Mouse (Mus musculus) hindbrain, embryonic 11.5 days (tissue): ENCODE results near the gene Srrm3. TPM values are rescaled to one million over a fixed set of nuclear protein-coding genes. Genes with fewer than 3 reads are reported as not detected.

Experiments used
- ATAC-seq: fragments of 200-750 bp; cut with Nextera tagmentation; 2 replicates; pipeline ENCODE4 v1.8.0; 2017; ENCODE audit warnings: mild to moderate bottlenecking, moderate TSS enrichment, moderate library complexity; ENCODE audit not compliant: low FRiP score
- DNase-seq: peaks from one replicate; pipeline ENCODE4 v3.0.0-alpha.2; 2015; ENCODE audit warnings: low spot score
- H3K27ac ChIP-seq: fragments of 300-500 bp; sonication (generic); 2 replicates; pipeline ENCODE4 v1.5.1; 2014; ENCODE audit warnings: mild to moderate bottlenecking, low read depth, low read length
- H3K27me3 ChIP-seq: fragments of 300-500 bp; sonication (generic); 2 replicates; pipeline ENCODE4 v1.6.1; 2014; ENCODE audit warnings: mild to moderate bottlenecking, low read length, moderate library complexity, mixed read lengths; ENCODE audit not compliant: control insufficient read depth, insufficient read depth
- H3K36me3 ChIP-seq: fragments of 300-500 bp; sonication (generic); 2 replicates; pipeline ENCODE4 v1.6.1; 2014; ENCODE audit warnings: mild to moderate bottlenecking, low read length, moderate library complexity, mixed read lengths; ENCODE audit not compliant: control insufficient read depth, insufficient read depth
- H3K4me1 ChIP-seq: fragments of 300-500 bp; sonication (generic); replicated peaks from 2 replicates; pipeline ENCODE4 v1.6.1; 2014; ENCODE audit warnings: low read length, mixed read lengths; ENCODE audit not compliant: control insufficient read depth, insufficient read depth
- H3K4me2 ChIP-seq: fragments of 300-500 bp; sonication (generic); replicated peaks from 2 replicates; pipeline ENCODE4 v1.6.1; 2014; ENCODE audit warnings: mild to moderate bottlenecking, low read depth, low read length
- H3K4me3 ChIP-seq: fragments of 300-500 bp; sonication (generic); 2 replicates; pipeline ENCODE4 v1.5.1; 2014; ENCODE audit warnings: low read depth, low read length
- H3K9ac ChIP-seq: fragments of 300-500 bp; sonication (generic); 2 replicates; pipeline ENCODE4 v1.6.1; 2014; ENCODE audit warnings: low read depth, low read length
- H3K9me3 ChIP-seq: fragments of 300-500 bp; sonication (generic); 2 replicates; pipeline ENCODE4 v1.6.1; 2016; ENCODE audit warnings: low read length; ENCODE audit not compliant: control insufficient read depth
- WGBS: fragments of 180-500 bp; shearing (Covaris S2); extraction: QIAGEN DNeasy Blood & Tissue Kit; methylation state at CpG from one replicate; pipeline ENCODE4 v1.1.7; 2014; 5-methylcytosine and 5-hydroxymethylcytosine counted together
- polyA plus RNA-seq: library from polyadenylated mRNA; unstranded; fragments of >200 nt; fragmentation: Nextera tagmentation; extraction: Ambion mirVana; gene quantifications from 2 replicates; pipeline ENCODE4 v1.2.1, GENCODE M21; 2014

Gene Srrm3
- 33.2 and 39.8 TPM in 2 replicates for polyA plus RNA-seq

DNA sequence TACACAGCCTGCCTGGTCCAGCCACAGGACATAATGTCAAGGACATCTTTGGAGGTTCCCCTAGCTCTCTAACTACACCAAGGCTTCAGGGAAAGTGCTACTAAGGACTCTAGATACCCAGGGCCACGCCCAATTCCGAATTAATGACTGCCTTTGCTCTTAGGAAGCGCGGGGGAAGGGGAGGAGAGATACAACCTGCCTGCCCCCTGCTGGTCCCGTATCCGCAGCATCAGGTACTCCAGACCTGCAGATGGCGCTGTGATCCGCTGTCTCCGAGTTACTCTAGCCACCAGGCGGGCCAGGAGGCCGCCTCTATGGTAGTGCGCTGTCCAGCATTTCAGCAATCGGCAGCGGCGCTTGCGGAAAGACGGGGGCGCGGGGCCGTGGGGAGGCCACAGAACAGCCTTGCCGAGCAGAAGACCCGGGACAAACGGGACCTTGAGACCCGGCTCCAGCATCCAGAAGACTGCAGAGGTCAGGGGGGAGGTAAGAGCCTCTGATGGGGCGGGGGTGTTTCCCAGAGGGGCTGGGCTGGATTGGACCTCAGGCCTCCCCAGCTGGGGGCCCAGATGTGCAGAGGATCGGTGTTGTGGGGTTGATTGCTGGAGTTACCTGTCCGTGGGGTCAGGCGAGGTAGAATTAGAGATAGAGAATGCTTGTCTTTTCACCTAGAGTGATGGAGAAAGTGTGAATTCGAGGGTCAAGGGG lies at the start of gene Srrm3:
Gene Srrm3, plus strand, starts transcription at position 336 of the 708 bp plus-strand sequence.
- H3K27ac ChIP-seq: peak within 1 kb of the TSS; percentile 45; the same call in 1 of the 2 replicates
- no peaks in the 10 kb centered on the region for H3K4me1 ChIP-seq
- peak within 1 kb of the TSS; percentile 65 for H3K9ac ChIP-seq
- H3K9me3 ChIP-seq: no peaks in the 10 kb centered on the region
- H3K27me3 ChIP-seq: no peaks in the 10 kb centered on the region
- ATAC-seq (peak; percentile 67), DNase-seq (peak; percentile 97)
- no peaks in the 10 kb centered on the region for H3K36me3 ChIP-seq
- peak within 1 kb of the TSS; percentile 50 for H3K4me2 ChIP-seq
- WGBS: 6% methylated on average over 29 of the region's 29 CpGs
- peak within 1 kb of the TSS; percentile 45 for H3K4me3 ChIP-seq

DNA sequence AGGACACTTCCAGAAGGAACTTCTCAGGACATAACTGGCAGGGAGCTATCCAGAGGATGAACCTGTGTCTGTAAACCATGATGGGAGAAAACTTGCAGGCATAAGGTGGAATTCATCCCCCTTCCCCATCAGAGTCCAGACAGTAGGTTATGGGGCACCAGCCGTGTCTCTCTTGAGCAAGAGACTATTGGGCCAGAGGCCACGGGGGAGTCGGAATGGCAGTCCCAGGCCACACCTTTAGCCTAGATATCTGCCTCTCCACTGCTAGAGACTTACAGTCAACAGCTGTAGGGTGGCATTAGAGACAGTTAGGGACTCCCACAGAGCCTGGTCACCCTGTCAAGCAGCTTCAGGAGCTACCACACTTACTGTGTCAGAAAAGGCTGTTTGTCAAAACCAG lies 44.8 kb upstream of the Srrm3 start:
- Histone ChIP-seq H3K9me3 (no peaks in the 10 kb centered on the region), H3K27me3 (no peaks in the 10 kb centered on the region), H3K27ac (no peak overlapping the region), H3K9ac (no peak overlapping the region), H3K36me3 (no peaks in the 10 kb centered on the region), H3K4me3 (no peak overlapping the region), H3K4me1 (no peaks in the 10 kb centered on the region), H3K4me2 (no peak overlapping the region)
- DNase-seq (no peak), ATAC-seq (no peak)
- 73% methylated on average over 3 of the region's 3 CpGs for WGBS

DNA sequence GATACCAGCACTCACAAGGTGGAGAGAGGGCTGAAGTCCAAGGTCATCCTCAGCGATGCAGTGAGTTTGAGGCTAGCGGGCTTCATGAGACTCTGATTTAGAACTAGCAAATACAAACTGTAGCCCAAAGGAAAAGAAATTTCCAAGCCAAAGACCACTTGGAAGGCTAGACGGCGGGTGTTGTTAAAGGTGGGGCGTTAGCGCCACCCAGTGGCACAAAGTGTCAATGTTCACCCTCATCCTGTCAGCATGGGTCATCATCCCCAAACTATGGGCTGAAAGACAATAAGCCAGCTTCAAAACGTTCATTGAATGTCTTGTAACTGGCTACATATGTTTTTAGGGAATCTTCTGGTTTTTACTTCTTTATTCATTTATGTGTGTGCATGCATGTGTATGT lies 43.2 kb upstream of the Srrm3 start:
- peak; percentile 92 for DNase-seq
- Histone ChIP-seq H3K36me3 (no peaks in the 10 kb centered on the region), H3K27ac (no peak overlapping the region), H3K9me3 (no peaks in the 10 kb centered on the region), H3K4me1 (no peaks in the 10 kb centered on the region), H3K9ac (no peak overlapping the region), H3K4me2 (no peak overlapping the region), H3K4me3 (no peak overlapping the region), H3K27me3 (no peaks in the 10 kb centered on the region)
- 2% methylated on average over 7 of the region's 7 CpGs for WGBS
- ATAC-seq: no peak

DNA sequence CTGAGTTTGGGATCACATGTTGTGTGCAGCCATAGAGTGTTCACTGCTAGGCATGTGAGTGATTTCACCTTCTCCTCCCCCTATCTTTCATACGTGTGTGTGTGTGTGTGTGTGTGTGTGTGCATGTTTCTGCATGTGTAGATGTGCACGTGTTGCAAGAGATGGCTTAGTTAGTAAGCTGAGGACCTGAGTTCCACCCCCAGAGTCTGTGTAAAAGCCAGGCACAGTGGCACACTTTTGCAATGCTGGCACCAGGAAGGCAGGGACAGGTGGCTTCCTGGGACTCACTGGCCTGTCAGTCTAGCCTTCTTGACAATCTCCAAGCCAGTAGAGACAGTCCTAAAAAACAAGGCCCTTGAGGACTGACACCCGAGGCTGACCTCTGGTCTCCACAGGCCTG lies 41.7 kb upstream of the Srrm3 start:
- ATAC-seq (no peak), DNase-seq (no peak)
- no peak overlapping the region for H3K4me3 ChIP-seq
- H3K9me3 ChIP-seq: no peaks in the 10 kb centered on the region
- H3K4me1 ChIP-seq: no peaks in the 10 kb centered on the region
- H3K9ac ChIP-seq: no peak overlapping the region
- H3K27ac ChIP-seq: no peak overlapping the region
- H3K4me2 ChIP-seq: no peak overlapping the region
- H3K27me3 ChIP-seq: no peaks in the 10 kb centered on the region
- no peaks in the 10 kb centered on the region for H3K36me3 ChIP-seq
- 66% methylated on average over 3 of the region's 3 CpGs for WGBS

GRCm38 (mm10) chr5:135772519-135772918 lies 34.2 kb upstream of the Srrm3 start:
- WGBS: 71% methylated on average over 3 of the region's 3 CpGs
- H3K9me3 ChIP-seq: no peaks in the 10 kb centered on the region
- DNase-seq: no peak
- H3K27me3 ChIP-seq: no peaks in the 10 kb centered on the region
- no peak overlapping the region for H3K4me3 ChIP-seq
- H3K9ac ChIP-seq: no peak overlapping the region
- no peak overlapping the region for H3K27ac ChIP-seq
- no peak for ATAC-seq
- no peaks in the 10 kb centered on the region for H3K36me3 ChIP-seq
- H3K4me1 ChIP-seq: 0 out of 2 replicates have a peak, but pooled peaks cover 2% of the 10 kb centered on the region
- no peak overlapping the region for H3K4me2 ChIP-seq

DNA sequence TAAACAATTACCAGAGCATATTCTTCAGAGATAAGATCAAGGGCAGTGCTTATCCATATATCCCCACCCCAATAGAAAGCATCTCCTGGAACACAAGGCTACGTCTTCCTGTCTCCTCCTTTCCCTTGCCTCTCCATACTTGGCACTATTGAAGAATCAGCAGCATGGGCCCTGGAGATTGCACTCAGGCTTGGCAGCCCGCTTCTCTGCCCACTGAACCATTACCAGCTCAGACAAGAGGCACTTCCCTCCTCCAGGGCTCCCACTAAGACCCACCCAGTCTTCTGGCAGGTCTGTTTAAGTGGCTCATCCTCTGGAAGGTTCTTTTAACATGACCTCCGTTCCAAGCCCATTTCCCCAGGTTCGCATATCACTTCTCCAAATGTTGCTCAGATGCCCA lies 30.1 kb upstream of the Srrm3 start:
- Histone ChIP-seq H3K36me3 (no peaks in the 10 kb centered on the region), H3K4me3 (no peak overlapping the region), H3K9ac (no peak overlapping the region), H3K4me2 (no peak overlapping the region), H3K27me3 (no peaks in the 10 kb centered on the region), H3K27ac (no peak overlapping the region), H3K4me1 (0 out of 2 replicates have a peak, but pooled peaks cover 6% of the 10 kb centered on the region), H3K9me3 (no peaks in the 10 kb centered on the region)
- WGBS: 85% methylated on average over 4 of the region's 4 CpGs
- ATAC-seq (no peak), DNase-seq (no peak)

- peak within 1 kb of the TSS; percentile 92 for H3K9ac ChIP-seq
- 0 out of 2 replicates have a peak, but pooled peaks cover 3% of the 10 kb centered on the region for H3K36me3 ChIP-seq
- H3K4me1 ChIP-seq: 0 out of 2 replicates have a peak, but pooled peaks cover 6% of the 10 kb centered on the region
- ATAC-seq (peak; percentile 94), DNase-seq (peak; percentile 63)
- H3K4me3 ChIP-seq: peak within 1 kb of the TSS; percentile 81
- H3K27me3 ChIP-seq: no peaks in the 10 kb centered on the region
- H3K9me3 ChIP-seq: no peaks in the 10 kb centered on the region
- H3K4me2 ChIP-seq: peak within 1 kb of the TSS; percentile 89
- peak within 1 kb of the TSS; percentile 88 for H3K27ac ChIP-seq
- under 1% methylated on average over 38 of the region's 45 CpGs for WGBS
Measured at GRCm38 (mm10) chr5:135777796-135778470, 28.8 kb upstream of the Srrm3 start, which contains the start of gene Styxl1. Gene Styxl1, minus strand, starts transcription at chr5:135778385.

- Histone ChIP-seq H3K27ac (peak within 1 kb of the TSS; percentile 88), H3K4me2 (peak within 1 kb of the TSS; percentile 89), H3K4me1 (0 out of 2 replicates have a peak, but pooled peaks cover 6% of the 10 kb centered on the region), H3K27me3 (no peaks in the 10 kb centered on the region), H3K9me3 (no peaks in the 10 kb centered on the region), H3K36me3 (0 out of 2 replicates have a peak, but pooled peaks cover 3% of the 10 kb centered on the region), H3K9ac (peak within 1 kb of the TSS; percentile 92), H3K4me3 (peak within 1 kb of the TSS; percentile 81)
- ATAC-seq (peak; percentile 99), DNase-seq (peak; percentile 100)
- WGBS: 1% methylated on average over 70 of the region's 70 CpGs
Measured at GRCm38 (mm10) chr5:135778471-135779445, 27.9 kb upstream of the Srrm3 start, which contains the start of gene Mdh2. Gene Mdh2, plus strand, starts transcription at chr5:135778480.
